Mouse (Mus musculus) left cerebral cortex, postnatal 4 days (tissue): Measurements from ENCODE around the gene Ccnc. TPM values are rescaled to one million over a fixed set of nuclear protein-coding genes. Genes with fewer than 3 reads are reported as not detected.

Experiments
- DNase-seq: peaks from one replicate; pipeline ENCODE4 v3.0.0-alpha.2; 2022
- intact Hi-C: fragments of 180-260 bp; cut with DNase I; formaldehyde crosslinking; loops from one replicate; pipeline ENCODE4 v1.15.1; 2025
- total RNA-seq, 2 experiments: library from RNA; stranded (reverse); gene quantifications; 2 replicates each; pipeline ENCODE4 v1.2.3; 2021

Ccnc gene
- total RNA-seq, 2 experiments from 2014 or later = 39.0 to 41.9 TPM

DNA sequence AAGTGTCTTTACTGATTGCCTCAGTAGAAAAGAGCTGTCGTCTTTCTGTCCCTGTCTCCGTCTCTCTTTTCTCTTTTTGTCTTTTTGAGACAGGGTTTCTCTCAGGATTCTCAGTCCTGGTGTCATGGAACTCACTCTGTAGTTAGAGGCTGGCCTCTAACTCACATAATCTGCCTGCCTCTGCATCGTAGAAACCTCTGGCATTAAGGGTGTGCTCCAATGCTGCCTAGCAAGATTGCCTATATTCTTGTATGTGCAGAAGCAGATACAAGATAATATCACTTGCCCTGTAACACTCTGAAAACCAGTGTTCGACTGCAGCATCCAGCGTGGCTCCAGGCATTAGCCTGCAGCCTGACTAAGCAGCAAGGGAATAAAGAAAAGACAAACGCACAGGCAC is 61.4 kb downstream of the Ccnc start:
- intact Hi-C loops = loop anchor here (10.0 kb wide), 1 partner anchor 54 kb away; no protein-coding TSS in a partner anchor
- no peak for DNase-seq

DNA sequence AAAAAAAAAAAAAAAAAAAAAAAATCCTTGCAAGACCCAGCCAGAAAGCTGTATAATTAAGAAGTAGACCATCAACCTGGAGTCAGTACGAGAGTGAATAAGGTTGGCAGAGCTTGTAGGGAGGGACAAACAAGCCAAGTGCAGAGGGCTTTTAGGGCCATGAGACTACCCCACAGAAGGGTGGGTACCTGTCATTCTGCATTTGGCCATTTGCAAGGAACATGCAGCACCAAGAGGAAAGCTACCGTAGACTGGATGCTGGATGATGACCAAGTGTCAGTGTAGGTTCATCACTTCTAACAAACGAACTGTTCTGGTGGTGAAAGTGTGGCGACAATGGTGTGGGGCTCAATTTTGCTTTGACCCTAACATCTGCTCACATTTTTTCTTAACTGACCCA is 62.3 kb downstream of the Ccnc start:
- intact Hi-C loops = loop anchor here (10.0 kb wide), 1 partner anchor 55 kb away; no protein-coding TSS in a partner anchor
- DNase-seq = peak; percentile 14

DNA sequence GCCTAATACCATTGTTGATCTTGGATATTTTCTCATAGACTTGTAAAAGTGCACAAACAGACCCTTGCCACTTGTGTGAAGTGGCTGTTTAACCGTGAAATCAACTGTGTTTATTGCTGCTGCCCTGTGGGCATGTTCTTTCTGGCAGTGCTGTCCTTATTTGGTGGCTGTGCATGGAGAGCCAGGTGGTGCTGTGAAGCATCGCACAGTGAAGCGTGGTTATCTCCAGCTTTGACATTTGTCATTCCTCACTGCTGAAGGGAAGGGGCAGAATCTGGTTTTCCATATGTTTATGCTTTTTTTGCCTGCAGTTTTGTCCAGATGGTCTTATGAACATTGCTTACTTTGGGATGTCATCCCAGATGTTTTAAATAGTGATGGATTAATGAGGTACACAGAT is 66.1 kb downstream of the Ccnc start:
- intact Hi-C loops = no loop called here
- peak; percentile 34 for DNase-seq

- intact Hi-C loops = loop anchor here (10.0 kb wide), 1 partner anchor 266 kb away; no protein-coding TSS in a partner anchor
- DNase-seq = no peak
Observed at GRCm38 (mm10) chr4:21801013-21801412, 73.5 kb downstream of the Ccnc start.

- no peak for DNase-seq
- intact Hi-C loops = loop anchor here (10.0 kb wide), 1 partner anchor 267 kb away; no protein-coding TSS in a partner anchor
Observed at GRCm38 (mm10) chr4:21801620-21802019, 74.1 kb downstream of the Ccnc start.

DNA sequence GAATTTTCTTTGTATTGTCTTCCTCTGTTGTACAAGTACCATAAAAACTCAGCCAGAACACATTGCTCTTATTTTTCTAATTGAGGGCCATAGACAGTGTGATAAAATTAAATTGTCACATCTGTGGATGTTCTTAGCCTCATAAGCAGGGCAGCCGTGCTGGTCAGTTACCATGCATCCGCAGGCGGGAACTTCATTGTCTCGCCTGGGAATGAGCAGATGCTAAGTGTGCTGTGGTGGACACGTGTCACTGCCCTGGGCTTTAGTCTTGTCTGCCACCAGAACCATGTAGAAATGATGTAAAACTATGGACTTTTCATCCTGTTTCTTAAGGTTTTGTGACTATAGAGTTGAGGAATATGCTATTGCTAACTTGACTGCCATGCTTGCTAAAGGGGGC is 79.7 kb downstream of the Ccnc start:
- intact Hi-C loops = loop anchor here (10.0 kb wide), 1 partner anchor 272 kb away; no protein-coding TSS in a partner anchor

More for the DNA sequence above, 79.7 kb downstream of the Ccnc start:
- DNase-seq = peak; percentile 9

Other genes with a start within 250 kb of the Ccnc start
- gene Prdm13, start 41.7 kb upstream of the Ccnc start, total RNA-seq = not detected
- gene Usp45, start 39.5 kb downstream of the Ccnc start, total RNA-seq = 10 to 100 TPM; 16.7 to 19.7 TPM
- 10 to 100 TPM in 1 of 2 experiments, 1 to 10 TPM in 1; 9.9 to 11.6 TPM for gene Tstd3, start 39.5 kb downstream of the Ccnc start, total RNA-seq
- gene Pnisr, start 119.9 kb downstream of the Ccnc start, total RNA-seq = 100 to 1,000 TPM; 152 to 161 TPM
- gene Coq3, start 152.0 kb downstream of the Ccnc start, total RNA-seq = 10 to 100 TPM; 14.4 to 15.1 TPM
- gene Faxc, start 203.6 kb downstream of the Ccnc start, total RNA-seq = 100 to 1,000 TPM; 113 to 116 TPM